Mouse (Mus musculus) liver, embryonic 15.5 days (tissue): ENCODE measurements around the gene Smyd5. TPM values are rescaled to one million over a fixed set of nuclear protein-coding genes. Genes with fewer than 3 reads are reported as not detected.
A peak's percentile ranks its signal among the peaks of the same experiment; 100 is the strongest.

Experiments
- ATAC-seq: fragments of 200-750 bp; cut with Nextera tagmentation; 2 replicates; pipeline ENCODE4 v1.8.0; 2017; ENCODE audit warnings: moderate number of reproducible peaks, mild to moderate bottlenecking, moderate library complexity; ENCODE audit not compliant: insufficient read depth
- H3K27ac ChIP-seq: fragments of 300-500 bp; sonication (generic); replicated peaks from 2 replicates; pipeline ENCODE4 v1.5.1; 2015; ENCODE audit warnings: mild to moderate bottlenecking, inconsistent platforms
- H3K27me3 ChIP-seq: fragments of 300-500 bp; sonication (generic); 2 replicates; pipeline ENCODE4 v1.6.1; 2015; ENCODE audit warnings: mild to moderate bottlenecking, inconsistent platforms
- H3K36me3 ChIP-seq: fragments of 300-500 bp; sonication (generic); replicated peaks from 2 replicates; pipeline ENCODE4 v1.6.1; 2015; ENCODE audit warnings: moderate library complexity, mild to moderate bottlenecking, inconsistent platforms
- H3K4me1 ChIP-seq: fragments of 300-500 bp; sonication (generic); replicated peaks from 2 replicates; pipeline ENCODE4 v1.6.1; 2015; ENCODE audit warnings: inconsistent platforms
- H3K4me2 ChIP-seq: fragments of 300-500 bp; sonication (generic); 2 replicates; pipeline ENCODE4 v1.6.1; 2015; ENCODE audit warnings: moderate library complexity, mild to moderate bottlenecking, inconsistent platforms
- H3K4me3 ChIP-seq: fragments of 300-500 bp; sonication (generic); replicated peaks from 2 replicates; pipeline ENCODE4 v1.5.1; 2015; ENCODE audit warnings: mild to moderate bottlenecking, inconsistent platforms
- H3K9ac ChIP-seq: fragments of 300-500 bp; sonication (generic); 2 replicates; pipeline ENCODE4 v1.6.1; 2015; ENCODE audit warnings: moderate library complexity, mild to moderate bottlenecking, inconsistent platforms
- H3K9me3 ChIP-seq: fragments of 300-500 bp; sonication (generic); replicated peaks from 2 replicates; pipeline ENCODE4 v1.6.1; 2016; ENCODE audit warnings: inconsistent platforms
- WGBS: fragments of 180-500 bp; shearing (Covaris S2); methylation state at CpG from one replicate; pipeline ENCODE4 v1.1.7; 2015; ENCODE audit warnings: mixed read lengths; ENCODE audit not compliant: insufficient replicate concordance; 5-methylcytosine and 5-hydroxymethylcytosine counted together
- polyA plus RNA-seq: library from polyadenylated mRNA; unstranded; fragments of >200 nt; fragmentation: Nextera tagmentation; extraction: Ambion mirVana; gene quantifications from 2 replicates; pipeline ENCODE4 v1.2.1, GENCODE M21; 2015

The Smyd5 gene
- 20.1 and 21.4 TPM in 2 replicates for polyA plus RNA-seq

DNA sequence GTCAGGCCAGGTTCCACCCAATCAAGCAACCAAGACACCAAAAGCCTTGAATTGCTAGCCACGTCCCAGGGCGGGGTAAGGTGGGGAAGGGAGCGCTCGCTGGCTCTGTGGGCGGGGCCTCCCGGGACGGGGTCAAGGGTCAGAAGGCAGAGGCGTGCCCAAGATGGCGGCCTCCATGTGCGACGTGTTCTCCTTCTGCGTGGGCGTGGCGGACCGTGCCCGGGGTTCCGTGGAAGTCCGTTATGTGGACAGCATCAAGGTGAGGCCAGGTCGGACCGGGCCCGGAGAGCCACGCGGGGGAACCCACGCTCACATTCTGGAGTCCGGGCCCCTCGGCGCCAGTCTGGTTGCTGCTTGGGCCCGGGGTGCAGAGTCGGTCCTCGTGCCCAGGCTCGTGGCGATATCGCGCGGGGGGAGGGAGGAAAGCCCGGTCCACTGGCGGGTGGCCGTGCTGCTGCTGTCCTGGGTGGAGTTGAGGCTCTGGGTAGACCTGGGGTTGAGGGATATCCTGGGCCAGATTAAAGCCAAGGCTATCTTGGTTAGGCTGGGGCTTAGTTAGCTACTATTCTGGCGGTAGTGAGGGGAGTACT lies at the start of gene Smyd5:
Gene Smyd5, plus strand, starts transcription at position 148 of the 590 bp plus-strand sequence.
- Histone ChIP-seq H3K4me2 (peak within 1 kb of the TSS; percentile 83), H3K4me3 (peak within 1 kb of the TSS; percentile 74), H3K27me3 (peaks cover 16% of the 10 kb centered on the region; the same call in 1 of the 2 replicates), H3K4me1 (peaks cover 31% of the 10 kb centered on the region), H3K36me3 (no peaks in the 10 kb centered on the region), H3K9me3 (no peaks in the 10 kb centered on the region), H3K27ac (no peak within 1 kb of the TSS), H3K9ac (peak within 1 kb of the TSS; percentile 50)
- peak; percentile 83 for ATAC-seq
- WGBS = under 1% methylated on average over 38 of the region's 39 CpGs

DNA sequence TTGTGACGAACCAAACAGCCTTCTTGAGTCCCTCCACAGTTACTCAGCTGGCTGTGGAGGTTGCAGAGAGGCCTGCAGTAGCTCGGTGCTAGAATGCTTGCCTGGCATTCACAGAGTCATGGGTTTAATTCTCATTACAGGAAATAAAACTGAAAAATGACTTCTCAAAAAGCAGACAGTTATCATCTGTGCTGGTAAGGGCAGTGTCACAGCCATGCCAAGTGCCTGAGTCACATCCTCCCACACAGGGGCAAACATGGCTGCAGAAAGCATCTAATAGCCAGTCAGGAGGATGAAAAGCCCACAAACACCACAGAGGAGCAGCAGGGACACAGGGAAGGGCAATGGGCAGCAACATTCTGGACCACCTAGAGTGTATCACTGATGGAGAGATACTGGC lies 49.0 kb upstream of the Smyd5 start:
- Histone ChIP-seq H3K9ac (no peak overlapping the region), H3K4me1 (peaks cover 35% of the 10 kb centered on the region), H3K36me3 (no peaks in the 10 kb centered on the region), H3K27me3 (peaks cover 3% of the 10 kb centered on the region; the same call in 1 of the 2 replicates), H3K27ac (no peak overlapping the region), H3K4me3 (no peak overlapping the region), H3K4me2 (no peak overlapping the region), H3K9me3 (no peaks in the 10 kb centered on the region)
- ATAC-seq = no peak
- WGBS = 69% methylated on average over 2 of the region's 2 CpGs

DNA sequence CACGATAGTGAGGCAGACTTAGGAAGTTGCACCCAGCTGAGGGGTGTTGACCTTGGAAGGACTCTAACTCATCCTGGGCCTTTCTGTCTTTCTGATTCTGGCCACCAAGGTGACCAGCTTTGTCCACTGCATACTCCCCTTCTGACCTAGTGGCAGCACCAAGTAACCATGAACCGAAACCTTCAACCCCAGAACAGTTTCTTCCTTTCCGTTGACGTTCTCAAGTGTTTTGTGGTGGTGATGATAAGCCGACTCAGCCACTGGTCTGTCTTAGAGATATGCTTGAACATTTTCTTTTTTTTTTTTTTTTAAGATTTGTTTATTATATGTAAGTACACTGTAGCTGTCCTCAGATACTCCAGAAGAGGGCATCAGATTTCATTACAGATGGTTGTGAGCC lies 43.2 kb upstream of the Smyd5 start:
- 14% methylated on average over 5 of the region's 5 CpGs for WGBS
- no peak; the same call in 1 of the 2 replicates for ATAC-seq

DNA sequence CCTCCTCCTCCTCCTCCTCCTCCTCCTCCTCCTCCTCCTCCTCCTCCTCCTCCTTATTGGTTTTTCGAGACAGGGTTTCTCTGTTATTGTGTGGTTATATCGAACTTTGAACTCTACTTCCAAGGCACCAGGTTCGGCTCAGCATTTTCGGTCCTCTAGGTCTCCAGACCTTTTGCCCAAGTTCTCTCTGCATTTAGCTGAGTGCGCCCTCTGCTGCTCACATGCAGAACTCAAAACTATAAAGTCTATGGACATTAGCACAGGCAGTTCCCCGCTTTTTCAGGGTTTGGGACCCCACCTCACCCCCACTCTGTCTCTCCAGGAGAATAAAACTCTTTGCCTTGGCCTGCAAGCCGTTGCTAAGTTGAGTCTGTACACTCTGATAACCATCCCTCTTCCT lies 40.0 kb upstream of the Smyd5 start:
- ATAC-seq = no peak
- H3K9me3 ChIP-seq = no peaks in the 10 kb centered on the region
- H3K9ac ChIP-seq = no peak overlapping the region
- WGBS = 15% methylated on average over 6 of the region's 7 CpGs
- H3K4me2 ChIP-seq = no peak overlapping the region
- H3K27me3 ChIP-seq = peaks cover 8% of the 10 kb centered on the region; the same call in 1 of the 2 replicates
- no peaks in the 10 kb centered on the region for H3K36me3 ChIP-seq
- no peak overlapping the region for H3K4me3 ChIP-seq
- H3K27ac ChIP-seq = no peak overlapping the region
- peaks cover 5% of the 10 kb centered on the region; the same call in 1 of the 2 replicates for H3K4me1 ChIP-seq

More for the DNA sequence above, 43.2 kb upstream of the Smyd5 start:
- Histone ChIP-seq H3K9ac (no peak overlapping the region), H3K4me3 (no peak overlapping the region), H3K4me1 (peaks cover 5% of the 10 kb centered on the region; the same call in 1 of the 2 replicates), H3K27ac (no peak overlapping the region), H3K36me3 (no peaks in the 10 kb centered on the region), H3K4me2 (peak overlapping the region; percentile 27; the same call in 1 of the 2 replicates), H3K9me3 (no peaks in the 10 kb centered on the region), H3K27me3 (peaks cover 11% of the 10 kb centered on the region; the same call in 1 of the 2 replicates)

DNA sequence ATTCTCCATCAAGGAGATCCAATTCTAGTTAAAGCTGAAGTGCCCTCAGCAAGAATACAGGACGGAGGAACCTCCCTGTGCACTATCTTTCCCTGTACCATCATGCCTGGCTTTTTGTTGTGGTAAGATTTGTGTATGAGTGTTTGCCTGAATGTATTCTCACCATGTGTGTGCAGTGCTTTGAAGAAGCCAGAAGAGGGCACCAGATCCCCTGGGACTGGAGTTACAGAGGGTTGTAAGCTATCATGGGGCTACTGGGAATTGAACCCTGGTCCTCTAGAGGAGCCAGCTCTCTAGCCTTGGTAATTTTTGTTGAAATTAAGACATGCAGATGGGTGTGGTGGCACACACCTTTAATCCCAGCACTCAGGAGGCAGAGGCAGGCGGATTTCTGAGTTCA lies 36.4 kb upstream of the Smyd5 start:
- Histone ChIP-seq H3K36me3 (no peaks in the 10 kb centered on the region), H3K9me3 (no peaks in the 10 kb centered on the region), H3K27me3 (0 out of 2 replicates have a peak, but pooled peaks cover 12% of the 10 kb centered on the region), H3K4me1 (no peaks in the 10 kb centered on the region), H3K9ac (no peak overlapping the region), H3K4me3 (no peak overlapping the region), H3K4me2 (no peak overlapping the region), H3K27ac (no peak overlapping the region)
- 59% methylated on average over 2 of the region's 2 CpGs for WGBS
- ATAC-seq = no peak

DNA sequence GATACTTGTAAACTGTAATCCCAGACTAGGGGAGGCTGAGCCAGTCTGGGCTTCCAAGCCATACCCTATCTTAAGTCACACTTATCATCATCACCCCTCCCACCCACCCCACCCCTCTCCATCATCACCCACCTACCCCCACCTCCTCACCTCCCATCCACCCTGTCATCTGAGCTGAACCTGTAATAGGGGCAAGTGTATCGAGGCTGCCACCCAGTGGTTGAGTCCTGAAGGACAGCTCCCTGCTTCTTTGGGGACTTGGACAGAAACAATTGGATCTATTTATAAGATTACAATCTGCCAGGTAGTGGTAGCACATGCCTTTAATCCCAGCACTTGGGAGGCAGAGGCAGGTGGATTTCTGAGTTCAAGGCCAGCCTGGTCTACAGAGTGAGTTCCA lies 34.6 kb upstream of the Smyd5 start:
- Histone ChIP-seq H3K27me3 (0 out of 2 replicates have a peak, but pooled peaks cover 6% of the 10 kb centered on the region), H3K4me2 (no peak overlapping the region), H3K9me3 (no peaks in the 10 kb centered on the region), H3K36me3 (no peaks in the 10 kb centered on the region), H3K4me1 (no peaks in the 10 kb centered on the region), H3K4me3 (no peak overlapping the region), H3K9ac (no peak overlapping the region), H3K27ac (no peak overlapping the region)
- 10% methylated on average over 1 of the region's 1 CpGs for WGBS
- no peak for ATAC-seq

DNA sequence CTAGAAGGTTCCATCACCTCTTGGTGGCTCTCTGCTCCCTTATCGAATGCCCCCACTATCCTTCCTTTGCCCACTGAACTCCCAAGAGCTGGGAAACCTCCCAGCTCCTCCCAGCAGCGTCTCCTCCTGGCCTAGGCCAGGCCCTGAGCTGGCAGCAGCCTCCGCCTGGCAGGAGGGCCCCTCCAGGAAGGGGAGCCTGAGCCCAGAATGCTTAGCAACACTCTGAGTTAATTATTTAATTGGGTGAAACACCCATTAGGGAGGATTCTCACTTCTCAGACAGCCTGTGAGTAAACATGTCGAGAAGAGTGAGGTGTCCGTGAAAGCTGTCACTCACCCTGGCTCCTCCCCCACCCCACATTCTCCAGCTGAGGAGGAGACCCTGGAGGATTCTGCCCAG lies 32.1 kb upstream of the Smyd5 start:
- Histone ChIP-seq H3K36me3 (no peaks in the 10 kb centered on the region), H3K4me2 (no peak overlapping the region), H3K27me3 (peaks cover 5% of the 10 kb centered on the region; the same call in 1 of the 2 replicates), H3K4me1 (no peaks in the 10 kb centered on the region), H3K27ac (no peak overlapping the region), H3K9me3 (no peaks in the 10 kb centered on the region), H3K9ac (no peak overlapping the region), H3K4me3 (no peak overlapping the region)
- WGBS = 21% methylated on average over 5 of the region's 5 CpGs
- ATAC-seq = no peak

DNA sequence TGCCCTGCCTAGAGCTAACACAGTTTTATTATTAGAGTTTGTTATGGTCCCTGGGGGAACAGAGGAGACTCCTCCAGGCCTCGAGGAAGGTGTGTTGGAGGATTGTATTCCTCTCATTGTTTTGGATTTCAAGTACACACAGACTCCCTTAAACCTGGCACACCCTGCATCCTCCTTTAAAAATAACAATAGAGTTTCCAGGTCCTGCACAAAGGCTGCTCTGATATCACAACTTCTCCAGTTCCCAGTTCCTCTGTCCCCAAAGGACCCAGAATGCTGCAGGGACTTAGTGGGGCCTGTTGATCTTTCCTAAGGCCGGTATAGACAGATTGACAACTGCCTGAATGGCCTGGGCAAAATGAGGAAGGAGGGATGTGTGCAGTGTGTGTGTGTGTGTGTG lies 29.2 kb upstream of the Smyd5 start:
- 29% methylated on average over 2 of the region's 2 CpGs for WGBS

DNA sequence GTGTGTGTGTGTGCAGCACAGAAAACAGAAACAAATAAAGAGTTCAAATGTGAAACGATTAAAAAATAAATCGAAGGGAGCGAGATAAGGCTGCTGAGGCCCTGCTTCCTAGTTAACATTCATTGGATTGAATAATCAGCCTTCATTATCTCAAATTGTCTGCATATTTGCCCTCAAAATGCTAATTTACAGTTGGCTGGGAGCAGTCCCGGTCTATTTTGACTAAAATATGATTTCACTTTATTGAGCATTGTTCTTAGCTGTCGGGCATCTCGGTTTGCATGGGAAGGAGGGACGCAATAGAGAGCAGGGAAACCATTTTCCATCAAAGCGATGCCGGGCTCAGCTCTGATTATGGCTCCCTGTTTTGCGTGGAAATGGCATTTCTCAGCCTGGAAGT lies 28.8 kb upstream of the Smyd5 start:
- 66% methylated on average over 10 of the region's 10 CpGs for WGBS
- H3K4me1 ChIP-seq = no peaks in the 10 kb centered on the region
- H3K27ac ChIP-seq = no peak overlapping the region
- no peaks in the 10 kb centered on the region for H3K9me3 ChIP-seq
- peaks cover 28% of the 10 kb centered on the region for H3K27me3 ChIP-seq
- no peak overlapping the region for H3K9ac ChIP-seq
- ATAC-seq = no peak
- H3K36me3 ChIP-seq = no peaks in the 10 kb centered on the region
- H3K4me3 ChIP-seq = no peak overlapping the region
- H3K4me2 ChIP-seq = no peak overlapping the region

More for the DNA sequence above, 29.2 kb upstream of the Smyd5 start:
- Histone ChIP-seq H3K4me2 (no peak overlapping the region), H3K4me3 (no peak overlapping the region), H3K36me3 (no peaks in the 10 kb centered on the region), H3K27ac (no peak overlapping the region), H3K9me3 (no peaks in the 10 kb centered on the region), H3K27me3 (peaks cover 24% of the 10 kb centered on the region), H3K9ac (no peak overlapping the region), H3K4me1 (no peaks in the 10 kb centered on the region)
- ATAC-seq = no peak

DNA sequence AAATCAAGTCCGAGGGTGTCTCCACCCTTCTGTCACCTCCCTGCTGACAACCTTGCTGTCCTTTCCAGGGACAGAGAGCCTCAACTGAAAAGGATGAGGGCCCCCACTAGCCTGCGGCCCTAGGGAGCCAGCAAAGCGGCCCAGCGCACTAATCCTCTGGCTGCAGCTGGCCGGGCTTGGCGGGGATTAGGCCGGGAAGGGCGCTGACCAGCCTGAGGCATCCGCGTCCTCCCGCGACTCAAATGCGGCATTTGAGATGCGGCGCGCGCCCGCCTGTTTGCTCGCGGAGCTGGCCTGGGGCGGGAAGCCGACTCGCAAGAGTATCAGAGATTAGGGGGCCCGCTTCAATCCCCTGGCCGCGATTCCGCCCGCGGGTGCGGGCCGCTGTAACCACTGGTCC lies 22.8 kb upstream of the Smyd5 start:
- no peak for ATAC-seq
- no peak overlapping the region for H3K27ac ChIP-seq
- H3K4me3 ChIP-seq = no peak overlapping the region
- no peak overlapping the region for H3K4me2 ChIP-seq
- peaks cover 52% of the 10 kb centered on the region for H3K27me3 ChIP-seq
- no peak overlapping the region for H3K9ac ChIP-seq
- H3K4me1 ChIP-seq = peaks cover 6% of the 10 kb centered on the region; the same call in 1 of the 2 replicates
- H3K36me3 ChIP-seq = no peaks in the 10 kb centered on the region
- H3K9me3 ChIP-seq = no peaks in the 10 kb centered on the region
- 2% methylated on average over 31 of the region's 31 CpGs for WGBS

DNA sequence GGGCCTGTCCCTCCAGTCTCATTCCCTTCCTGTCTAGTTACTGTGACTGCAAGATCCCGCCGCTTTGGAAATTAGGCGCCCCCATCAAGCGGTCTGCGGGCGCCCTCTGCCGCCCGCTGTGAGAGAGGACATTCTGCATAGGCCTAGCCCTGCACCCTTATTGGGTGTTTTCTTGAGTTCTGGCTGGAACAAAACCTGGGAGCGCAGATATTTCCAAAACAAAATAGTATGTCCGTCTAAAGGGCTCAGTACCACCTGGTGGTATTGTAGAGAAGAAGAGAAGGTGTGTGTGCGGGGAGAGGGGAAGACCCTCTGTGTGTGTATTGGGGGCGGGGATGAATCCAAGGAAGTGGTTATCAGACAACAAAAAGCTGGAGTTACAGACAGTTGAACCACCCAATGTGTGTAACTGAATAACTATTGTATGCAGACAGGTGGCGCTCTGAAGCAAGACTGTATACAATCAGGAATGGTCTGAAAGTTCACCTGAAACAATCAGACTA lies 21.0 kb upstream of the Smyd5 start:
- peak; percentile 25 for ATAC-seq
- H3K4me3 ChIP-seq = no peak overlapping the region
- H3K9ac ChIP-seq = no peak overlapping the region
- H3K4me1 ChIP-seq = peaks cover 6% of the 10 kb centered on the region; the same call in 1 of the 2 replicates
- H3K27me3 ChIP-seq = peaks cover 55% of the 10 kb centered on the region
- H3K9me3 ChIP-seq = no peaks in the 10 kb centered on the region
- no peaks in the 10 kb centered on the region for H3K36me3 ChIP-seq
- WGBS = 6% methylated on average over 13 of the region's 13 CpGs
- H3K4me2 ChIP-seq = no peak overlapping the region
- H3K27ac ChIP-seq = no peak overlapping the region
